Mouse (Mus musculus) kidney, postnatal 10 days (tissue): ENCODE results near the gene Rapgefl1.
A peak's percentile ranks its signal among the peaks of the same experiment; 100 is the strongest.

Experiments used
- DNase-seq: peaks from one replicate; pipeline ENCODE4 v3.0.0; 2021; ENCODE audit warnings: mixed read lengths

Gene Rapgefl1

GRCm38 (mm10) chr11:98863028-98863750 is 26.6 kb downstream of the Rapgefl1 start, which contains the start of gene Wipf2:
Gene Wipf2 (plus strand): TSS chr11:98863638.
- peak; percentile 98 for DNase-seq

GRCm38 (mm10) chr11:98863751-98864429 is 27.3 kb downstream of the Rapgefl1 start:
- peak; percentile 79 for DNase-seq

GRCm38 (mm10) chr11:98867293-98867692 is 30.7 kb downstream of the Rapgefl1 start:
- DNase-seq, result no peak

GRCm38 (mm10) chr11:98869906-98870305 is 33.3 kb downstream of the Rapgefl1 start:
- DNase-seq, result no peak

- DNase-seq, result no peak
Observed at GRCm38 (mm10) chr11:98870791-98871190, 34.2 kb downstream of the Rapgefl1 start.

GRCm38 (mm10) chr11:98871416-98871815 is 34.8 kb downstream of the Rapgefl1 start:
- DNase-seq, result no peak

- DNase-seq, result no peak
Observed at GRCm38 (mm10) chr11:98872040-98872439, 35.5 kb downstream of the Rapgefl1 start.

- no peak for DNase-seq
Observed at GRCm38 (mm10) chr11:98873900-98874299, 37.3 kb downstream of the Rapgefl1 start.

GRCm38 (mm10) chr11:98877001-98877400 is 40.4 kb downstream of the Rapgefl1 start:
- peak; percentile 49 for DNase-seq

GRCm38 (mm10) chr11:98887703-98888102 is 51.1 kb downstream of the Rapgefl1 start:
- no peak for DNase-seq

GRCm38 (mm10) chr11:98889077-98889476 is 52.5 kb downstream of the Rapgefl1 start:
- DNase-seq, result no peak

GRCm38 (mm10) chr11:98889977-98890376 is 53.4 kb downstream of the Rapgefl1 start:
- DNase-seq, result no peak

GRCm38 (mm10) chr11:98892426-98892825 is 55.8 kb downstream of the Rapgefl1 start:
- no peak for DNase-seq

GRCm38 (mm10) chr11:98900529-98901125 is 64.0 kb downstream of the Rapgefl1 start:
- no peak for DNase-seq

- DNase-seq, result no peak
Observed at GRCm38 (mm10) chr11:98902621-98903245, 66.1 kb downstream of the Rapgefl1 start.
